Mouse (Mus musculus) inflammation-experienced regulatory T-cells (primary cell): ENCODE data around the gene Ndufb2. TPM values are rescaled to one million over a fixed set of nuclear protein-coding genes. Genes with fewer than 3 reads are reported as not detected.

Experiments used
- polyA plus RNA-seq, 2 experiments: library from polyadenylated mRNA; unstranded; fragments of 100-300 nt; shearing (Covaris generic); gene quantifications; one replicate each; pipeline ENCODE4 v1.2.1; 2017

Ndufb2 gene
- 100 to 1,000 TPM; 103 to 113 TPM for polyA plus RNA-seq

DNA sequence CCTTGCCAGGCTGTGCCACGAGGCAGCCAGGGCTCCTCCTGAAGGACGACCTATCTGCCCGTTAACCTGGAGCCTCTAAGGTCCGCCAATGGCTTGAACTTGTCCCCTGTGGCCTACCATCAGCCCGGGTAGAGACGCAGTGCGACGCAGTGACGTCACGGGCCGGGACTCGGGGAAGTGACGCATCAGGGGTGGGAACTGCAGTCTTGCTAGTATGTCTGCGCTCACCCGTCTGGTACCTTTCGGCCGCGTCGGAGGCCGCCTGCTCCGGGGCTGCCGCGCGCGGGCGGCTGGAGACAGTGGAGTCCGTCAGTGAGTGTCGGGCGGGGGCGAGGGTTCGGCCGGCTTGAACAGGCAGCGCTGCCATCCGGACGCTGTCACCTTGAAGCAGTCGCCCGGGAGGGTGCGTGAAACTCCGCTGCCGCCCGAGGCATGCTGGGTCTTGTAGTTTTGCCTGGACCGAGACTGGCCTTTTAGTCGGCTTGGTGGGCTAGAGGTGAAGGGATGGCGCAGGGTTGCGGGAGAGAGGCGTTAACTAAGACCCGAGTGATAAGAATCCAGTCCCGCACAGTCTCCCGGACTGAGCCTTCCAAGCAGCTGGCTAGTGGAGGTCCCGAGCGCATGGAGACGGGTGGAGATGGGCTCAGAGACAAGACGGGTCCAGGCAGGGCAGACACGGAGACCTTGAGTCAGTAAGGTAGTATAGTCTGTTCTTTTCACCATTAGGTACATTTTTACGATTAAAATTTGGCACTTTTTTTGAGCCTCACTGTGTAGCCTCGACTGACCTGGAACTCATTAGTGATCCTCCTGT is at the start of gene Ndufb2:
TSS of gene Ndufb2 (plus strand) at position 174 of the 814 bp plus-strand sequence.

DNA sequence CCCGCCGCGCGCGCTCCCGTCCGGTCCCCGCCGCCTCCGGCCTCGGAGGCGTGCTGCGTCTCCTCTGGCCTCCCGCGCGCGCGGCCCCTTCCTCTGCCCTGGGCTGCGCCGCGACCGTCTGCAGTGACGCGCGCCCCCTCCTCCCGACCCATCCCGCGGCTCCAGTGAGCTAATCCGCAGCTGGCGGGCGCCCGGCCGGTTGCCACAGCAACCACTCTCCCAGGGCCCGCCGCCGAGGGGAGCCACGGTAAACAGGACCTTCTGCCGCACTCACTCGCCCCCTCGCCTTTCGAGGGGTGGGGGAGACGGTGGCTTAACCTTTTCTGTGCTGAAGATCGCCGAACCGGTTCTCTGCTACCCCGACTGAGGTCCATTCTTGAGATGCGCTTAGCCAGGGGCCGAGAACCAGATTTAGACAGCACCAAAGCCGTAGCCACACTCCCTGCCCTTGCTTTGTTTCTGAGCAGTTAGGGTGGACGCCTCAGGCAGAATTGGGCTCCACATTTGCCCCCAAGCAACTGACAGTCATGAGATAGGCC is 34.6 kb upstream of the Ndufb2 start, which contains the start of gene Dennd2a:
TSS of gene Dennd2a (minus strand) at position 145 of the 539 bp plus-strand sequence.

DNA sequence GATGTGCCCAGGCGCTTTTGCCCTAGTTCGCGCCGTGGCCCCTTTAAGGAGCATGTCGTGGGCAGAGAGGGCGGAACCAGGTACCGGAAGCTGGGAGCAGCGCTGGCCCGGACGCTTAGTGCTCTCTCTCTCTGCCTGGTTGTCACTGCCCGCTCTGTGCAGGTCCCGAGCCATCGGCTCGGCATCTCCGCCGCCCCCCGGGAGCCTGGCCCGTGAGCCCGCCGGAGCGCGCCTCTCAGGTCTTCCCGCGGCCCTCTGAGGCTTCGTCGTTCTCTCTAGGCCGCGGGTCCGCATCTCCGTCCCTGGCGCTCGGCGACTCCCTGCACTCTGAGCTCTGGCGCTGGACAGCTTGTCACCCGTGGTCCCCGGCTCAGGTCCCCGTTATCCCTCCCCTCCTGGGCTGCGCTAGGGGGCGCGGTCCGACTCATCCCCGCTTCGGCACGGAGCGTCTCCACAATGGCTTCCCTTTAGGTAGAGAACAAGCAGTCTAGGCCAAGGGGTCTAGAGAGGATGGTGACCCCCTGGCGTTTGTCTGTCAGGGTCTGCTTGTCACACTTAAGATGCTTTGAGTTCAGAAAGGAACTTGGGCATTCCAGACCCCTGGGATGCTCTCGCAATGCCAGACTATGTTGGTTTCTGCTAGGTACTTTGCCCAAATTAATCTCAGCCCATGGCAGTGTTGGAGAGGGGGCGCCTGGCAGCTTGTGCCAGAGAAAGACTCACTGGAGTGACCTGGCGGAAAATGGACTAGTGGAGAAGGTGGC is 18.4 kb upstream of the Ndufb2 start, which contains the start of gene Adck2:
TSS of gene Adck2 (plus strand) at position 83 of the 764 bp plus-strand sequence.

DNA sequence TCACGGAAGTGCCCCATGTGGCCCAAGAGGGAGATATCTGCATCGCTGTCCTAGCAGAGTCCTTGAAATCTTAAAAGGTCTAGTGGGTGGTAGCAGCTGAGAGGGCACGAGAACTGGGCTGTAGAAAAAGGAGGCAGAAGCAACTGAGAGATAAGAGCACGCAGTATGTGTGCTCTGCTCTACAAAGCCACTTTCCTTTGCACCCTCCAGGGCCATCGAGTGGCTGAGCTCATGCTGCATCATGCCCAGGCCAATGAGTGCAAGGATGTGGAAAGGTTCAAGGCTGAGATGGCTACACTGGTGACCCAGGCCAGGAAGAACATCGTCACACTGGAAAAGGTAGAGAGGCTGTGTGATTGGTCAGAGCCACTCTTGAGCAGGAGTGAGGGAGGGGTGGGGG is 6.9 kb upstream of the Ndufb2 start, which contains the start of gene Gm42420:
TSS of gene Gm42420 (plus strand) at position 237 of the 400 bp plus-strand sequence.

Other genes with a start within 250 kb of the Ndufb2 start
- 10 to 100 TPM; 42.7 to 52.3 TPM for gene Slc37a3, start 214.9 kb upstream of the Ndufb2 start, polyA plus RNA-seq
- 10 to 100 TPM; 49.2 to 49.3 TPM for gene Rab19, start 211.4 kb upstream of the Ndufb2 start, polyA plus RNA-seq
- gene Mkrn1, start 172.1 kb upstream of the Ndufb2 start, polyA plus RNA-seq, result 100 to 1,000 TPM; 163 to 167 TPM
- gene Dennd2a, start 34.7 kb upstream of the Ndufb2 start, polyA plus RNA-seq, result 1 to 10 TPM; 1.1 to 9.2 TPM
- 10 to 100 TPM; 65.6 to 81.4 TPM for gene Adck2, start 18.7 kb upstream of the Ndufb2 start, polyA plus RNA-seq
- 1 to 10 TPM; 2.5 to 3.3 TPM for gene Gm42420, start 6.8 kb upstream of the Ndufb2 start, polyA plus RNA-seq
- 10 to 100 TPM; 11.6 to 14.0 TPM for gene Braf, start 132.9 kb downstream of the Ndufb2 start, polyA plus RNA-seq
- 100 to 1,000 TPM; 132 to 153 TPM for gene Mrps33, start 218.4 kb downstream of the Ndufb2 start, polyA plus RNA-seq